Mouse (Mus musculus) stomach, embryonic 15.5 days (tissue): ENCODE measurements at regions not wholly inside any gene's neighbourhood (a gene's known extent, or its start where the extent isn't known, plus 50 kb on each side); places are given as distances from the start of the nearest gene placed in this dataset.

Experiments used
- ATAC-seq: fragments of 200-750 bp; cut with Nextera tagmentation; 2 replicates; pipeline ENCODE4 v1.8.0; 2017; ENCODE audit warnings: low read depth, moderate number of reproducible peaks, moderate TSS enrichment; ENCODE audit not compliant: insufficient read depth, low FRiP score
- H3K27ac ChIP-seq: fragments of 300-500 bp; sonication (generic); 2 replicates; pipeline ENCODE4 v1.5.1; 2015; ENCODE audit warnings: mild to moderate bottlenecking, inconsistent platforms
- H3K27me3 ChIP-seq: fragments of 300-500 bp; sonication (generic); replicated peaks from 2 replicates; pipeline ENCODE4 v1.6.1; 2015; ENCODE audit warnings: inconsistent platforms
- H3K36me3 ChIP-seq: fragments of 300-500 bp; sonication (generic); 2 replicates; pipeline ENCODE4 v1.6.1; 2015; ENCODE audit warnings: inconsistent platforms
- H3K4me1 ChIP-seq: fragments of 300-500 bp; sonication (generic); 2 replicates; pipeline ENCODE4 v1.6.1; 2015; ENCODE audit warnings: inconsistent platforms
- H3K4me2 ChIP-seq: fragments of 300-500 bp; sonication (generic); 2 replicates; pipeline ENCODE4 v1.6.1; 2015; ENCODE audit warnings: mild to moderate bottlenecking, inconsistent platforms
- H3K4me3 ChIP-seq: fragments of 300-500 bp; sonication (generic); replicated peaks from 2 replicates; pipeline ENCODE4 v1.5.1; 2015; ENCODE audit warnings: inconsistent platforms
- H3K9ac ChIP-seq: fragments of 300-500 bp; sonication (generic); 2 replicates; pipeline ENCODE4 v1.6.1; 2015; ENCODE audit warnings: inconsistent platforms
- H3K9me3 ChIP-seq: fragments of 300-500 bp; sonication (generic); 2 replicates; pipeline ENCODE4 v1.6.1; 2016; ENCODE audit warnings: inconsistent platforms
- WGBS: fragments of 180-500 bp; shearing (Covaris S2); methylation state at CpG from one replicate; pipeline ENCODE4 v1.1.7; 2015; 5-methylcytosine and 5-hydroxymethylcytosine counted together

DNA sequence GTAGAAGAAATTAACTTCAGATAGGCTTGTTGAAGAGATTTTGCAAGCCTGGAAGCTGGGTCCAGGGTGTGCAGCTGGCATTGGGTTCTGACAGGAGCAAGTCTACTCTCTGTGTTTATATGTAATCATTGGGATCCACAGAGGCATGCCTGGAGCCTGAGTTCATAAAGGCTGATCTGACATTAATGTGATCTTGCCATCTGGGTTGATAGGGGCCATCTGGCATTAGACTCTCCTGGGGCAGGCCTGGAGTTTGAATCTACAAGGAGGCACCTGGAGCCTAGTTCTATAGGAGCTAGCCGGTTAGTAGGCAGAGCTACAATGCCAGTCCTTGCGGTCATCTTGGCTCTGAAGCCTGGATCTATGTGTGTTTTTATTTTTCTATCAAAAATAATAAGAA lies 554.5 kb upstream of the Nr5a2 start:
- Histone ChIP-seq H3K27me3 (no peaks in the 10 kb centered on the region), H3K4me2 (no peak overlapping the region), H3K4me3 (no peak overlapping the region), H3K27ac (no peak overlapping the region), H3K4me1 (no peaks in the 10 kb centered on the region), H3K36me3 (no peaks in the 10 kb centered on the region), H3K9ac (no peak overlapping the region), H3K9me3 (no peaks in the 10 kb centered on the region)
- ATAC-seq = no peak
- WGBS = 91% methylated on average over 2 of the region's 2 CpGs

DNA sequence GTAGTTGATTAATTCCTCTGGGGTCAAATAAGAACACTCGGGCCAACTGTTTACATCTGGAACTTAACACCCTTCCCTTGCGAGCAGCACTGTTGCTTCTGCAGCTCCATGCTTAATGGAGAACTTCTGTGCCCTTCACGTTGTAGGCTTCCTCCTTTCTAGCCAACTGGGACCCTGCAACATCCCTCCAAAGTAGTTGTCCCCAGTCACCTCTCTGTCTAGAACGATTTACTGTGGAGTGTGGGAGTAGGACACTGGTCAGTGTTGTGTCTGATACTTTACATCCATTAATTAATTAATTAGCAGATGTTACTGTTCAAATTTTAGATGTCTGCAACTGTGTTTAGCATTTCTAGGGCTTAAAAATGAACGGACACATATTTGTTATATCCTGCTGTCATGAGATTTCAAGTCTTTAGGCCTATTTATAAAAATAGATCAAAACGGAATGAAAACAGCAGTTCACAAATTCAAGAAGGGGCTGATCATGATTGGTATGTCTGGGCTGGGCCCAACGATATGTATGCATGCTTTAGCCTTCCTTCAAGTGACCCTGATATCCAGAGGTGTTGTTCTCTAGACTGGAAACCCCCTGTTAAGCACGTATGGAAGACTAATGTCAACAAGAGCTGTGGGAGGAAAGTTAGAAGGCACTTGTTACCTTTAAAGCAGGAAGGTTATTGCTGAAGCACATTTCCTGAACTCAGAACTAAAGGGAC lies 543.6 kb upstream of the Nr5a2 start:
- H3K27ac ChIP-seq = no peak overlapping the region
- H3K9ac ChIP-seq = no peak overlapping the region
- ATAC-seq = 0 out of 2 replicates have a peak, but pooled peaks have one; percentile 31
- no peak overlapping the region for H3K4me3 ChIP-seq
- H3K4me2 ChIP-seq = no peak overlapping the region
- 36% methylated on average over 8 of the region's 8 CpGs for WGBS
- H3K27me3 ChIP-seq = no peaks in the 10 kb centered on the region
- no peaks in the 10 kb centered on the region for H3K36me3 ChIP-seq
- H3K4me1 ChIP-seq = no peaks in the 10 kb centered on the region
- H3K9me3 ChIP-seq = no peaks in the 10 kb centered on the region

- no peaks in the 10 kb centered on the region for H3K9me3 ChIP-seq
- no peaks in the 10 kb centered on the region for H3K36me3 ChIP-seq
- no peak overlapping the region for H3K9ac ChIP-seq
- no peak for ATAC-seq
- no peaks in the 10 kb centered on the region for H3K4me1 ChIP-seq
- H3K27me3 ChIP-seq = no peaks in the 10 kb centered on the region
- H3K4me2 ChIP-seq = no peak overlapping the region
- no peak overlapping the region for H3K27ac ChIP-seq
- WGBS = 45% methylated on average over 5 of the region's 5 CpGs
- no peak overlapping the region for H3K4me3 ChIP-seq
Observed at GRCm38 (mm10) chr1:137488226-137488625, 528.0 kb upstream of the Nr5a2 start.

GRCm38 (mm10) chr1:137478459-137478858 lies 518.2 kb upstream of the Nr5a2 start:
- Histone ChIP-seq H3K4me3 (no peak overlapping the region), H3K4me2 (no peak overlapping the region), H3K27ac (no peak overlapping the region), H3K9ac (no peak overlapping the region), H3K27me3 (no peaks in the 10 kb centered on the region), H3K4me1 (no peaks in the 10 kb centered on the region), H3K9me3 (no peaks in the 10 kb centered on the region), H3K36me3 (no peaks in the 10 kb centered on the region)
- WGBS = 27% methylated on average over 1 of the region's 1 CpGs
- no peak for ATAC-seq

GRCm38 (mm10) chr1:137477239-137477638 lies 517.0 kb upstream of the Nr5a2 start:
- no peak overlapping the region for H3K9ac ChIP-seq
- no peak overlapping the region for H3K4me3 ChIP-seq
- no peaks in the 10 kb centered on the region for H3K36me3 ChIP-seq
- 73% methylated on average over 3 of the region's 3 CpGs for WGBS
- H3K27me3 ChIP-seq = no peaks in the 10 kb centered on the region
- H3K9me3 ChIP-seq = no peaks in the 10 kb centered on the region
- H3K4me1 ChIP-seq = no peaks in the 10 kb centered on the region
- no peak overlapping the region for H3K27ac ChIP-seq
- H3K4me2 ChIP-seq = no peak overlapping the region
- no peak for ATAC-seq

DNA sequence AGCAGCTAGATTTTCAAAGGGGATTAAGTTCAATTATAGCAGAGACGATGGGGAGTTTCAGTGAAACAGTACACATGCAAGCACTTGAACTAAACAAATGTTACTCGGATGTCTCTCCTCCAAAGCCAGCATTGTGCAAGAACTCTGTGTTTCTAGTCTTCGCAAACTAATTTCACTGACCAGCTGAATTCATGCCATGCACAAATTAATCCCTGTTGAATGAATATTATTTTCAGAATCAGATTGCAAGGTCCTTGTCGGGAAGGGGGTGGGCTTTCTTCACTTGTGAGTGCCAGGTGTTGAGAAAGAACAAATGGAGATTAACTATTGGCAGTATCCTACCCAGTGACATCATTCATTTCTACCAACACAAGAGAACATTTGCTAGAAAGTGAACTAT lies 514.6 kb upstream of the Nr5a2 start:
- Histone ChIP-seq H3K4me3 (no peak overlapping the region), H3K27me3 (no peaks in the 10 kb centered on the region), H3K36me3 (no peaks in the 10 kb centered on the region), H3K9ac (no peak overlapping the region), H3K9me3 (no peaks in the 10 kb centered on the region), H3K4me2 (no peak overlapping the region), H3K4me1 (no peaks in the 10 kb centered on the region), H3K27ac (no peak overlapping the region)
- ATAC-seq = no peak
- 73% methylated on average over 4 of the region's 4 CpGs for WGBS

DNA sequence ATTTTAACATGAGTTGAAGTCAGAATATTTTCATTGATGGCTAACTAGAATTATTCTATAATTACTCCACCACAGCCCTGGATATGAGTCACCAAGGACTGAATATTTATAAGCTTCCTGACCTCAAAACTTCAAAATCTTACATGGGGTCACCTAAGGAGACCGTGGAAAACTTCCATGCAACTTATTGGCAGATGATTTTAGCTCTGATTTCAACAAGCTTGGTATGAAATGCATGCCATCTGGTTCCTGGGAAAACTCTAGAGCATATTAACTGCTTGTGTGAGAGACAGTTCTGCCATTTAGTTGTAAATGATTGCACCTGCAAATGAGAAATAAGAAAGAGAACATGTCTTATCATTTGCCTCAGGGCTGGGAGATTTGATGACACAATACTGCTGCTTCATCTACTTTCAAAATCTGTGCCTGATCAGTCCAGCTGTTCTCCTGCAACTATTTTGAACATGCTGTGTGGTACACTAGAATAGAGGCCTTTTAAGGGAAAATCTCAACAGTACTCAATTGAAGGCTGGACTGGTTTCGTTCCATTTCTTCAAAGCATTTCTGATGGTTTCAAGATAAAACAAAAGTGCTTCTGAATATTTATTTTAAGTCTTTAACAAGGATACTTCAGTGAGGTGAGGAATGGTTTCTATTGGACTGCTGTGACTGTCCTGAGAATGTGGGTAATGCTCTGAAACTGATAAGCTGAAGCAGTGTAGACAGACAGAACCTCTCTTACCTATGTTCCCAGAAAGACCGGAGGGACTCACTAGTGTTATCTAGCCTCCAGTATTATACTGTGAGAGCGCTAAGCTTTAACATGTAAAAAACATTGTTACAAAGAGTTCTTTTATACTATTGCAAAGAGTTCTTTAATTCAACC lies 513.8 kb upstream of the Nr5a2 start:
- H3K9ac ChIP-seq = no peak overlapping the region
- H3K27ac ChIP-seq = no peak overlapping the region
- ATAC-seq = no peak
- H3K27me3 ChIP-seq = no peaks in the 10 kb centered on the region
- no peaks in the 10 kb centered on the region for H3K36me3 ChIP-seq
- no peak overlapping the region for H3K4me3 ChIP-seq
- no peaks in the 10 kb centered on the region for H3K9me3 ChIP-seq
- H3K4me1 ChIP-seq = no peaks in the 10 kb centered on the region
- H3K4me2 ChIP-seq = no peak overlapping the region
- WGBS = 74% methylated on average over 4 of the region's 4 CpGs

DNA sequence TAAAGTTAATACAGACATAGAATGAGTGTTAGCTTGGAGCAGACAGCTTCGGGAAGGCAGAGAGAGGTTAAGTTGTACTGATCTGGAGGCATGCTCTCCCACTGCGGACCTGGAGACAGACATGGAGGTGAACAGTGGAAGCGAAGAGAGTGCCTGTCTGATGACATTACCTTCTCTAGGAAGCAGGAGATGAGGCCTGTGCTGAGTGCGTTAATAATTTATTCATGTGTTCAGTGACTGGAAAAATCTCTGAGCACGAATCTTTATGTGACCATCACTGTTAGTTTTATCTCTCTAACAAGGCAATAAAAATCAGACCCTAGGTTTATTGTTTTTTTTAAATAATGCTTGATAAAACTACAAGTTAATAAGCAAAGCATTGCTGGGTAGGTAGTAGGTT lies 504.7 kb upstream of the Nr5a2 start:
- WGBS = 92% methylated on average over 5 of the region's 5 CpGs
- Histone ChIP-seq H3K27me3 (no peaks in the 10 kb centered on the region), H3K4me1 (no peaks in the 10 kb centered on the region), H3K9me3 (no peaks in the 10 kb centered on the region), H3K4me3 (no peak overlapping the region), H3K9ac (no peak overlapping the region), H3K4me2 (no peak overlapping the region), H3K27ac (no peak overlapping the region), H3K36me3 (no peaks in the 10 kb centered on the region)
- ATAC-seq = no peak

DNA sequence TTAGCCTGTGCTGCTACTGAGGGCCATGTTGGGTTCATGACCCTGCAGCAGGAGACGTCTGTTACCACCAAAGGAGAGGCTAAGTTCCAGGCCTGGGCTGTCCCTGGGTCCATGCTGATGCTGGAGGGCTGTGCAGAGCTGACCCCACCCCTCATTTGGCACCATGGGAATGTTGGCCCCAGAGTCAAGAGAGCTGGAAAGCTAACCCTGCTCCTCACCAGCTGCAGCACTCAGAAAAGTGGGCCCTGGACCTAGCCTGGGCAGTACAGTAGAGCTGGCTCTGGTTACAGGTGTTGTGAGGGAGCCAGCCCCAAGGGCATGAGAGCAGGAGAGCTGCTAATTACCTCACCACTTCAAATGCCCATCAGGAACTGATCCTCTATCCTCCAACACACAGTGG lies 500.9 kb upstream of the Nr5a2 start:
- no peak overlapping the region for H3K27ac ChIP-seq
- no peaks in the 10 kb centered on the region for H3K27me3 ChIP-seq
- no peaks in the 10 kb centered on the region for H3K9me3 ChIP-seq
- no peak for ATAC-seq
- no peak overlapping the region for H3K9ac ChIP-seq
- 81% methylated on average over 1 of the region's 1 CpGs for WGBS
- H3K4me1 ChIP-seq = no peaks in the 10 kb centered on the region
- H3K4me3 ChIP-seq = no peak overlapping the region
- no peak overlapping the region for H3K4me2 ChIP-seq
- H3K36me3 ChIP-seq = no peaks in the 10 kb centered on the region

DNA sequence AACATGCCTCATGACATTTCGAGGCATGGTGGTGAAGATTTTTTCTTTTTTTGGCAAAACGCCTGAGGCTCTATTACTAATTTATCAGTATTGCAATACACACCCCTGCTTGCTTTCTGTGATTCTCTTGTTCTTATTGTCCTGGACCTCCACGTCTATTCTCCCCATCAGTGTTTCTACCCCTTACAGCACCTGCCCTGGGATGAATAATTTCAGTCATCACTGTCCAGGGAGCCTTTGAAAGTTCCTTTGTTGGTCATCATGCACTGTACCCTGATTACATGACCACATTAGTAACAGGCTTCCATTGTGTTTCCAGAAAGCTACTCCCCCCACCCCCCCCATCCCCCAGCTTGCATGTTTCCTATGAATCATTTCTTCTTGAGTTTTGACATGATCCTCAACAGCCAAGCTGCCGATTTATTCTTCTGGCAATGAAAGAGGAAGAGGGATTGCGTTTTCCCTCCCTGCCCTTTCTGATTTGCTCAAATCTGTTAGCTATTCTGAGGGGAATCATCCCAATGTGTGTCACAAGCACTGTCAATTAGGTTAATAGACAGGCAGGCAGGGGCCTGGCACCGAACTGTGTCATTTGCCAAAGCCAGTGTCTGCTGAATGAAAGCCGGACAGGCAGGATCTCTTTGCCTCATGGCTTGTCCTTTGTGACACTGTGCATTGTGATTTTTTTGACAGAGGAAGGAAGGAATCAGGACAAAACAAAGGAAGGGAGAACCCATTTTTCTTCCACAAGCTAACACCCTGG lies 493.4 kb upstream of the Nr5a2 start:
- Histone ChIP-seq H3K36me3 (no peaks in the 10 kb centered on the region), H3K9me3 (no peaks in the 10 kb centered on the region), H3K27me3 (no peaks in the 10 kb centered on the region), H3K4me1 (no peaks in the 10 kb centered on the region), H3K4me2 (no peak overlapping the region), H3K27ac (no peak overlapping the region), H3K4me3 (no peak overlapping the region), H3K9ac (no peak overlapping the region)
- ATAC-seq = no peak
- WGBS = 70% methylated on average over 7 of the region's 7 CpGs

GRCm38 (mm10) chr1:137452749-137453148 lies 492.5 kb upstream of the Nr5a2 start:
- ATAC-seq = no peak
- H3K36me3 ChIP-seq = no peaks in the 10 kb centered on the region
- no peak overlapping the region for H3K9ac ChIP-seq
- no peak overlapping the region for H3K4me2 ChIP-seq
- H3K4me3 ChIP-seq = no peak overlapping the region
- H3K27me3 ChIP-seq = no peaks in the 10 kb centered on the region
- no peaks in the 10 kb centered on the region for H3K4me1 ChIP-seq
- 90% methylated on average over 1 of the region's 1 CpGs for WGBS
- no peaks in the 10 kb centered on the region for H3K9me3 ChIP-seq
- no peak overlapping the region for H3K27ac ChIP-seq

DNA sequence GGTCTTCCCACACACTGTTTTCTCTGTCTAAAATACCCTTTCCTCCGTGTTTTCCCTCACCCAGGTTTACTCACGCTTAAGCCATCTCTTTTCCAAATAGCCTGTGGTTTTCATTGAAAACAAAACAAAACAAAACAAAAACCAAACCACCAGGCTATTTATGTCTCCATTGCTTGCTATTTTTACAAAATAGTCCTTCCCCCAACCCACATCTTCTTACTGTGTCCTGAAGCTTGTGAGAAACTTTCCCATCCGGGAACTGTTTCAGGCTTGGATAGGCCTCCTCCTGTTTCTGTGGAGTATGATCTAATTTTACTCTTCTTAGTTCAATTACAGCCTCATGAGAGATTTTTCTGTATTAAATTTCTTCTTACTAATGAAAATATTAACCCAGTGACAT lies 486.2 kb upstream of the Nr5a2 start:
- H3K36me3 ChIP-seq = no peaks in the 10 kb centered on the region
- H3K4me1 ChIP-seq = no peaks in the 10 kb centered on the region
- no peaks in the 10 kb centered on the region for H3K9me3 ChIP-seq
- H3K4me2 ChIP-seq = no peak overlapping the region
- no peak overlapping the region for H3K9ac ChIP-seq
- no peak overlapping the region for H3K27ac ChIP-seq
- WGBS = 66% methylated on average over 3 of the region's 3 CpGs
- no peaks in the 10 kb centered on the region for H3K27me3 ChIP-seq
- H3K4me3 ChIP-seq = no peak overlapping the region
- ATAC-seq = no peak
